Mouse (Mus musculus) kidney, adult 18-20 months (tissue): ENCODE measurements at regions not wholly inside any gene's neighbourhood (a gene's known extent, or its start where the extent isn't known, plus 50 kb on each side); places are given as distances from the start of the nearest gene placed in this dataset.

Source experiments
- DNase-seq: peaks from one replicate; pipeline ENCODE4 v3.0.0; 2021

- no peak for DNase-seq
Measured at GRCm38 (mm10) chr5:141054991-141055390, 54.6 kb upstream of the Card11 start.

- DNase-seq: no peak
Measured at GRCm38 (mm10) chr5:141055596-141056343, 55.4 kb upstream of the Card11 start.

GRCm38 (mm10) chr5:141058141-141058540 lies 57.8 kb upstream of the Card11 start:
- no peak for DNase-seq

GRCm38 (mm10) chr5:141058863-141059262 lies 58.5 kb upstream of the Card11 start:
- DNase-seq: no peak

GRCm38 (mm10) chr5:141062144-141062543 lies 61.8 kb upstream of the Card11 start:
- DNase-seq: no peak

- DNase-seq: no peak
Measured at GRCm38 (mm10) chr5:141067561-141067960, 67.2 kb upstream of the Card11 start.

GRCm38 (mm10) chr5:141074457-141074856 lies 74.1 kb upstream of the Card11 start:
- no peak for DNase-seq

GRCm38 (mm10) chr5:141076158-141076557 lies 75.8 kb upstream of the Card11 start:
- DNase-seq: no peak

GRCm38 (mm10) chr5:141076942-141077341 lies 76.6 kb upstream of the Card11 start:
- DNase-seq: no peak

GRCm38 (mm10) chr5:141080896-141081295 lies 80.5 kb upstream of the Card11 start:
- DNase-seq: no peak

GRCm38 (mm10) chr5:141084056-141084730 lies 83.8 kb upstream of the Card11 start:
- DNase-seq: no peak

GRCm38 (mm10) chr5:141084746-141085145 lies 84.4 kb upstream of the Card11 start:
- no peak for DNase-seq

- no peak for DNase-seq
Measured at GRCm38 (mm10) chr5:141091676-141092075, 91.3 kb upstream of the Card11 start.

- peak; percentile 46 for DNase-seq
Measured at GRCm38 (mm10) chr5:141093641-141094040, 93.3 kb upstream of the Card11 start.

GRCm38 (mm10) chr5:141097878-141098277 lies 97.5 kb upstream of the Card11 start:
- DNase-seq: no peak

- no peak for DNase-seq
Measured at GRCm38 (mm10) chr5:141111666-141112065, 111.3 kb upstream of the Card11 start.

GRCm38 (mm10) chr5:141115273-141115904 lies 115.0 kb upstream of the Card11 start:
- no peak for DNase-seq

GRCm38 (mm10) chr5:141115963-141116362 lies 115.6 kb upstream of the Card11 start:
- no peak for DNase-seq

- no peak for DNase-seq
Measured at GRCm38 (mm10) chr5:141125870-141126269, 115.4 kb upstream of the Sdk1 start.

- peak; percentile 10 for DNase-seq
Measured at GRCm38 (mm10) chr5:141126536-141126935, 114.8 kb upstream of the Sdk1 start.

- DNase-seq: no peak
Measured at GRCm38 (mm10) chr5:141131036-141131435, 110.3 kb upstream of the Sdk1 start.

GRCm38 (mm10) chr5:141131906-141132305 lies 109.4 kb upstream of the Sdk1 start:
- no peak for DNase-seq

- DNase-seq: no peak
Measured at GRCm38 (mm10) chr5:141136239-141136638, 105.1 kb upstream of the Sdk1 start.

GRCm38 (mm10) chr5:141137716-141138115 lies 103.6 kb upstream of the Sdk1 start:
- no peak for DNase-seq
